Mouse (Mus musculus): Measurements from ENCODE around the gene Ece1.

The Ece1 gene

GRCm38 (mm10) chr4:137927136-137927535 is 65.1 kb downstream of the Ece1 start:
- no peaks in the 10 kb centered on the region for H3K27me3 ChIP-seq (ENCODE audit: control insufficient read depth, insufficient read depth, low read length, poor library complexity, severe bottlenecking)
- no peaks in the 10 kb centered on the region for H3K36me3 ChIP-seq (ENCODE audit: control insufficient read depth, insufficient read depth, low read length, poor library complexity, severe bottlenecking)
- no peak for DNase-seq (ENCODE audit: low read depth, low spot score)

GRCm38 (mm10) chr4:137927741-137928535 is 65.9 kb downstream of the Ece1 start:
- DNase-seq (ENCODE audit: low read depth, low spot score): no peak
- Histone ChIP-seq H3K36me3 (ENCODE audit: control insufficient read depth, insufficient read depth, low read length, poor library complexity, severe bottlenecking) (no peaks in the 10 kb centered on the region), H3K27me3 (ENCODE audit: control insufficient read depth, insufficient read depth, low read length, poor library complexity, severe bottlenecking) (no peaks in the 10 kb centered on the region)

DNA sequence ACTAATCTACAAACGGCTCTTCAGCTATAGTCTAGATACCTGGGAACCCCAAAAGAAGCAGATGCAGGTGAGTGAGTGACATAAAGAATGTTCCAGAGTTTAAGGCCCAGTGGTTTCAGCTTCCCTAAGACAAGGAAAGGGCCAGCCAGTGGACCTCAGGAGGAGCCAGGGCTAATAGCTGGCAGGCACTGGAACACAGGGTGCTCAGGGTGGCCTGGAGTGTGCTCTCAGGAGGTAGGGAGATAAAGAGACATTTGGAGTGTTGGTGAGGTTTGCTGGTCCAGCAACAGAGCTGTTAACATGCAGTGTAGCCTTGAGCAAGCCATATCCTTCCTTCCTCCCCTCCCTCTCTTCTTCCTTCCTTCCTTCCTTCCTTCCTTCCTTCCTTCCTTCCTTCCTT is 66.8 kb downstream of the Ece1 start:
- H3K27me3 ChIP-seq (ENCODE audit: control insufficient read depth, insufficient read depth, low read length, poor library complexity, severe bottlenecking): no peaks in the 10 kb centered on the region
- H3K36me3 ChIP-seq (ENCODE audit: control insufficient read depth, insufficient read depth, low read length, poor library complexity, severe bottlenecking): no peaks in the 10 kb centered on the region

DNA sequence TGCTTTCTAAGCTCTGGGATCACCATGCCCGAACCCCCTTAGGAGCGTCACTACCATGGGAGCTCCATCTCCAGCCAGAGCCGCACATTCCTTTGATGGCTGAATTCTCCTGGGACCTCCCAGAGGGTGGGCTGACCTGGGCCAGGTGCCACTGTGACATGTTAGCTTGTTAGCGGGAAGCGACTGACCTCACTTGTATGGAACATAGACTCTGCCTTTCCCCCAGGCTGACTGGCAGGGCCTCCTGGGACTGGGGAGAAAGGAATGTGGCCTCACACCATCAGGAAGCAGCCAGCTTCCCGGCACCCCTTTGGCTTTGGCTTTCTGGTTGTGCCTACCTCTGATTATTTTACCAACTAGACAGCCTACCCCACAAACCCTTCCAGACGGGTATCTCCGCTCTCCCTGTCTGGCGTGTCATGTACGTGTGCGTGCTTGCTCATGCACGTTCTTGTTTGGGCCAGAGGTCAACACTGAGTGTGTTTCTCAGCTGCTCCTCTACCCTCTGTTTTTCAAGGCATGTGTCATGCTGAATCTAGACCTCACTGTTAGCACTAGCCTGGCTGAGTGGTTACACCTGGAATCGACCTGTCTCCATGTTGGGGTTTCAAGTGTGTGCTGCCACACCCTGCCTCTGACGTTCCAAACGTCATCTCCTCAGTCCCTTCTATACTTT is 67.4 kb downstream of the Ece1 start:
- Histone ChIP-seq H3K27me3 (ENCODE audit: control insufficient read depth, insufficient read depth, low read length, poor library complexity, severe bottlenecking) (no peaks in the 10 kb centered on the region), H3K36me3 (ENCODE audit: control insufficient read depth, insufficient read depth, low read length, poor library complexity, severe bottlenecking) (no peaks in the 10 kb centered on the region)
- DNase-seq (ENCODE audit: low read depth, low spot score): no peak

More for the DNA sequence above, 66.8 kb downstream of the Ece1 start:
- no peak for DNase-seq (ENCODE audit: low read depth, low spot score)

DNA sequence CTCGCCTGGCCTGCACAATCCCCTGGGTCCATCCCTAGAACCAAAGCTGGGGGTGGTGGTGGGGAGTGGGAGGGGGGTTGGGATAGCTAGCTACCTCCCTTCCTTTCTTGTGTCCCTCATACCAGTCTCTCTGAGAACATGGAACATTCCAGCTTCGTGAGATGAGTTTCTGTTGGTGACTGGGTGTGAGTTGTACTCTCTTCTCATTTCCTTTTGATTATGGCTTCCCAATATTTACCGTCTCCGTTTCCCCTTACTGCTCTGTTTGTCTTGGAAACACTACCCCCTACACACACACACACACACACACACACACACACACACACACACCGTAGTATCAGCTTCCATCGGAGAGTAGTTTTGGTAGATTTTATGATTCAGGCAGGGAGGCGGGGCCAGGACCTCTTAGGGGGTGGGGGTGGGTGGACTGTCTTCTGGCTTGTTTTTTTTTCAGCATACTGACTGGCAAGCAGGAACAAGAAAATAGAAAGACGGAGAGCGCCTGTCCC is 68.5 kb downstream of the Ece1 start:
- DNase-seq (ENCODE audit: low read depth, low spot score): no peak
- Histone ChIP-seq H3K27me3 (ENCODE audit: control insufficient read depth, insufficient read depth, low read length, poor library complexity, severe bottlenecking) (no peaks in the 10 kb centered on the region), H3K36me3 (ENCODE audit: control insufficient read depth, insufficient read depth, low read length, poor library complexity, severe bottlenecking) (no peaks in the 10 kb centered on the region)

DNA sequence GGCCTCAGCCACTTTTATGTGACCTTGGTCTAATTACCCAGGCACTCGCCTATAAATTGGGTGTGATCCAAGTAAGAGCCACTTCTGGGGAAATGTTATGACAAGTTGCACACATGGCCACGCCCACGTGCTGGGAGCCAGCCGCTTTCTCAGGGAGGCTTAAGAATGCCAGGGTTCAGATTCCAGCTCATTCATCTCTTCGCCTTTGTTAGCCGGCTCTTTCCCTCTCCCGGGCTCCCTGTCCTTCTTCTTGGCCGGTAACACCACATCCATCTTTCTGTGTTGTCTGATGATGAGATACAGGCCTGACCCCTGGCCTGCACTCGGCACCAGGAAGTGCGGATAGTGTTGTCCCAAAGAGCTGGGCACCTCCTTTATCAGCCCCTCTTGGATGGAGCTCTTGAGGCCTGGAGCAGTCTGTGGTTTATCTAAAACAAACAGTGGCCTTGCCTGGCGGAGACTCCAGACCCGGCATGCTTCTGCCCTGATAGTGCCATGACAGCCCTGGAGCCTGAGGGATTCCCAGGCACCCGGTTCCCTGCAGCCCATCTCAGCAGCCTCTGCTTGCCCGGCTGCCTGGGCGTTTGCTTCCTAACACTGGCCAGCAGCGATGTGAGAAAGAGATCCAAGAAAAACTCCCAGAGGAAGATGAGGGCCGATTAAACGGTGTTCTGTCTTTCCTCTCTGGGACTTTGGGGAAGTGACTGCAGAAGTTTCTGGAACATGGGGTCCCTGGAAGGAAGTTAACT is 69.1 kb downstream of the Ece1 start:
- no peaks in the 10 kb centered on the region for H3K27me3 ChIP-seq (ENCODE audit: control insufficient read depth, insufficient read depth, low read length, poor library complexity, severe bottlenecking)
- no peaks in the 10 kb centered on the region for H3K36me3 ChIP-seq (ENCODE audit: control insufficient read depth, insufficient read depth, low read length, poor library complexity, severe bottlenecking)
- DNase-seq (ENCODE audit: low read depth, low spot score): no peak

DNA sequence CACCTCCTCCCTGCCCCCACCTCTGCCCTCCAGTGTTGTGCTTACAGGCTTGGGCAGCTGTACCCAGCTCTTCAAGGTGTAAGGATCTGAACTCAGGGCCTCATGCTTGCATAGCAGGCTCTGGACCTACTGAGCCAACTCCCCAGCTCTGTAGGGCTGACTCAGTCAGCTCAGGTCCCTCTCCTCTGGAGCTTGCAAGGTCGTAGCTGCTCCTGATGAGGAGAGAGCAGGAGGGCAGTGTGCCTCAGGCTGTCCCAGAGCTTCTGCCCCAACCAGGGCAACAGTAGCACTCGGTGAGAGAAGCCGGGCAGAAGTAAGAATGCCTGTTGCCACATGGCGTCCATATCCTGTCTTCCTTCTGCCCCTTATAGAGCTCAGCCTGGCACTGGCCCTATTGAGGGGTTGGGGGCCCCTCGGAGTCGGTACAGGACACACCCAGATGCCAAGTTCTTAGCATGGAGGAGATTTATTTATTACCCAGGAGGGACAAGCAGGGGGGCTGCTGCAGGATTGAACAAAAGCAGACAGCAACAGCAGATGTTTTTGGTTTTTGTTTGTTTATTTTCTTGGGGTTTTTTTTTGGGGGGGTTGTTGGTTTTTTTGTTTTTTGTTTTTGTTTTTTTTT is 70.6 kb downstream of the Ece1 start:
- no peaks in the 10 kb centered on the region for H3K36me3 ChIP-seq (ENCODE audit: control insufficient read depth, insufficient read depth, low read length, poor library complexity, severe bottlenecking)
- no peaks in the 10 kb centered on the region for H3K27me3 ChIP-seq (ENCODE audit: control insufficient read depth, insufficient read depth, low read length, poor library complexity, severe bottlenecking)
- DNase-seq (ENCODE audit: low read depth, low spot score): no peak

DNA sequence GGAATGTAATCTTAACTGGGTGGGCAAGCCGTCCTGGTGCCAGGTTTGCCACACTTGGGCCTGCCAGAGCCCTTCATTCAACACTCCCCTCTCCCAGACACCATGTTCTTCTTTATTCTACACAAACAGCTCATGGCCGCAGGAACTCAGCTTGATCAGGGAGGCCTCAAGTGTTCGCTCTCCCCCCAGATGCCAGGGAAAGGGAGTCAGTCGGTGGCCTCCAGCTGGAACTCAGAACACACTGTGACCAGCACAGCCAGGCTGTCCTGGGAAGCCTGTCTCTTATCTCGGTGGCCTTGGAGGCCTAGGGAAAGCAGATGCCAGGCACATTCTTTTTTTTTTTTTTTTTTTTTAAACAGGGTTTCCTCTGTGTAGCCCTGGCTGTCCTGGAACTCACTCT is 71.3 kb downstream of the Ece1 start:
- no peak for DNase-seq (ENCODE audit: low read depth, low spot score)
- no peaks in the 10 kb centered on the region for H3K27me3 ChIP-seq (ENCODE audit: control insufficient read depth, insufficient read depth, low read length, poor library complexity, severe bottlenecking)
- H3K36me3 ChIP-seq (ENCODE audit: control insufficient read depth, insufficient read depth, low read length, poor library complexity, severe bottlenecking): no peaks in the 10 kb centered on the region

DNA sequence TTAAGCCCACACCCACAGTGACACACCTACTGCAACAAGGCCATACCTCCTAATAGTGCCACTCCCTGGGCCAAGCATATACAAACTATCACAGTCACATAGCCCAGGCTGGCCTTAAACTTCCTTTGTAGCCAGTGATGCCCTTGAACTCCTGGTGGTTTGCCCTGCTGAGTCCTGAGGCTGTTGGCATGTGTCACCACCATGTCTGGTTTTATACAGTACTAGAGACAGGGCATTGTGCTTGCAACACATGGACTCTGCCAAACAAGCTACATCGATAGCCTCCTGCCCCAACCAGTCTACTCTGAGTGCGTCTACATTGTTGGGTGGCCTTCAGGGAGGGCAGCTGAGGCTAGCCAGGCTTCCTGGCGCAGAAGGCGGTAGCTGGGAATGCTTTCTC is 74.1 kb downstream of the Ece1 start:
- Histone ChIP-seq H3K27me3 (ENCODE audit: control insufficient read depth, insufficient read depth, low read length, poor library complexity, severe bottlenecking) (no peaks in the 10 kb centered on the region), H3K36me3 (ENCODE audit: control insufficient read depth, insufficient read depth, low read length, poor library complexity, severe bottlenecking) (no peaks in the 10 kb centered on the region; the same call in 1 of the 2 replicates)
- DNase-seq (ENCODE audit: low read depth, low spot score): no peak

DNA sequence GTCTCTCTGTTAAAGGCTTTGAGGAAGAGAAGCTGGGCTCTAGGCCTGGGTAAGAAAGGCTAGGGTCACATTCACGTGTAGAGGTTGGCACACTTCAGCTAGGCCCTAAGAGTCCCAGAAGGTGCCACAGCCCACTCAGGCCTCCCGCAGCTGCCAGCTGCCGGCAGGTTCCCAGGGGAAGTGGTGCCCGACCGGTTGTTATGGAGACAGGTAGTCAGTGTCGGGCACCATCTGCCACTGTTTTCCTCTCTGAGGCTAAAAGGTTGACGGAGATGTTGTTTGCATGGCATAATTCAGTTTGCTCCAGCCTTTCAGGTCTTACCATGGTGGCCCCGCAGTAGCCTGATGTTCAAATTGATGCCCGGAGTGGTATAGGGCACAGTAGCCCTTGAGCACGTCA is 78.0 kb downstream of the Ece1 start:
- DNase-seq (ENCODE audit: low read depth, low spot score): no peak
- H3K36me3 ChIP-seq (ENCODE audit: control insufficient read depth, insufficient read depth, low read length, poor library complexity, severe bottlenecking): no peaks in the 10 kb centered on the region; the same call in 1 of the 2 replicates

DNA sequence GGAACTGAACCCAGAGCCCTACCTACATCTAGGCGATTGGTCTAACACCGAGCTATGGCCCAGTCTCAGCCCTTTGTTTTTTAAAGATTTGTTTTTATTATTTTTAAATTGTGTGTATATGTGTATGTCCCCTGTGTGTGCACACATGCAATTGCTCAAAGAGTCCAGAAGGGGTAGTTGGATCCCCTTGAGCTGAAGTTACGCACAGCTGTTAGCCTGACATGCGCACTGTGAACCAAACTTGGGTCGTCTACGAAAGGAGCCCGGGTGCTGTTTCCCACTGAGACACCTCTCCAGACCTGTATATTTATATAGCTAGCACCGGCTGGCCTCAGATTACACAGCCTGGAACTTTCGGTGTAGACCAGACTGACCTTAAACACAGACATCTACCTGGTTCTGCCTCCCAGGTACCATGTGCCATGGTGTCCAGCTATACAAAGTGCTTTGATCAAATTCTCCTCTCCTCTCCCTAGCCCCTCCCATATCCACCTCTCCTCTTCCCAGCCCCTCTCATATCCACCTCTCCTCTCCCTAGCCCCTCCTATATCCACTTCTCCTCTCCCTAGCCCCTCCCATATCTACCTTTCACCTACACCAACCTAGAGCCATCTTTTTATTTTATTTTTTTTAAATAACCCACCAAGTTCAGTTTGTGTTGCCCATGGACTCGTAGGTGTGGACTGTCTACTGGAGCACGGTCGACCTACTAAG is 79.3 kb downstream of the Ece1 start:
- H3K27me3 ChIP-seq (ENCODE audit: control insufficient read depth, insufficient read depth, low read length, poor library complexity, severe bottlenecking): no peaks in the 10 kb centered on the region
- no peak for DNase-seq (ENCODE audit: low read depth, low spot score)

More for the DNA sequence above, 78.0 kb downstream of the Ece1 start:
- H3K27me3 ChIP-seq (ENCODE audit: control insufficient read depth, insufficient read depth, low read length, poor library complexity, severe bottlenecking): no peaks in the 10 kb centered on the region

GRCm38 (mm10) chr4:137941871-137942781 is 80.1 kb downstream of the Ece1 start:
- DNase-seq (ENCODE audit: low read depth, low spot score): no peak
- no peaks in the 10 kb centered on the region for H3K27me3 ChIP-seq (ENCODE audit: control insufficient read depth, insufficient read depth, low read length, poor library complexity, severe bottlenecking)
- no peaks in the 10 kb centered on the region; the same call in 1 of the 2 replicates for H3K36me3 ChIP-seq (ENCODE audit: control insufficient read depth, insufficient read depth, low read length, poor library complexity, severe bottlenecking)

More for the DNA sequence above, 79.3 kb downstream of the Ece1 start:
- H3K36me3 ChIP-seq (ENCODE audit: control insufficient read depth, insufficient read depth, low read length, poor library complexity, severe bottlenecking): no peaks in the 10 kb centered on the region; the same call in 1 of the 2 replicates

- H3K36me3 ChIP-seq (ENCODE audit: control insufficient read depth, insufficient read depth, low read length, poor library complexity, severe bottlenecking): no peaks in the 10 kb centered on the region; the same call in 1 of the 2 replicates
- no peak for DNase-seq (ENCODE audit: low read depth, low spot score)
- H3K27me3 ChIP-seq (ENCODE audit: control insufficient read depth, insufficient read depth, low read length, poor library complexity, severe bottlenecking): no peaks in the 10 kb centered on the region
Measured at GRCm38 (mm10) chr4:137942782-137943486, 80.9 kb downstream of the Ece1 start.
